Mouse (Mus musculus) small intestine, adult 10 weeks (tissue): ENCODE measurements around the gene Prr23a1. TPM values are rescaled to one million over a fixed set of nuclear protein-coding genes. Genes with fewer than 3 reads are reported as not detected.

Experiments used
- polyA plus RNA-seq: library from polyadenylated mRNA; stranded (reverse); fragments of 350-450 nt; fragmentation: Illumina TruSeq; extraction: RNeasy Lipid Tissue Mini Kit (QIAGEN cat#74804); gene quantifications from one replicate; pipeline ENCODE4 v1.2.3, GENCODE M21; 2014; ENCODE audit warnings: low replicate concordance

Prr23a1 gene
- not detected for polyA plus RNA-seq

DNA sequence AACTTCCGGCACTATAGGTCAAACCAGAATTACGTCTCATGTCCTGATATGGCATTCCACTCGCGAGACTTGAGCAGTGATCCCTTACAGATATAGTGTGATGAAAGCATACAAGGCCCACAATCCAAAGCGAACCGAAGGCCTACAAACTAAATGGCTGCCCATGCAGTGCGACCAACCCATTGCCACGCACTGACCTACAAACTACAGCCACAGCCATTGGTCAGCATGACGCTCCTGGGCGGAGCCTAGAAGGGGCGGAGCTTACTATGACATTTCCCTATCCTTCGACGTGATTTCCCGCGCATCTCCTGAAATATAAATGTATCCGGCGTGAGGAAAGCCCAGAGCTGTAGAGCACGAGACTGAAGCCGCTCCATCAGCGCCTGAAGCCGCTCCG is at the start of gene Prr23a1:
TSS of gene Prr23a1 (plus strand) at position 387 of the 400 bp plus-strand sequence.

DNA sequence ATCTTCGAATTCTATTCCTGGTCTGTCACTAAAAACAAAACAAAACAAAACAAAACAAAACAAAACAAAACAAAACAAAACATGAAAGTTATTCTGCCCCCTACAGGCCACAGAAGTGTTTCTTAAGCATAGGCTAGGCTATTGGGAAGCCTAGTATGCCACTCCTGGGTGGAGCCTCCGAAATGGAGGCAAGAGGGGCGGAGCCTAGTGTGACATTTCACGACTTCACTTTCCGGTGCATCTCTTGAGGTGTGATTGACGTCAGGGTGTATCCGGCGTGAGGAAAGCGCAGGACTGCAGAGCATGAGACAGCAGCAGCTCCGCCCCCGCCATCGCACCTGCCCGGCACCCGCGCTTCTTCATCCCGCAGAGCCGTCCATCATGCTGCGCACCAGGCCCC is 13.9 kb downstream of the Prr23a1 start, which contains the start of gene Prr23a2:
TSS of gene Prr23a2 (plus strand) at position 285 of the 400 bp plus-strand sequence.

DNA sequence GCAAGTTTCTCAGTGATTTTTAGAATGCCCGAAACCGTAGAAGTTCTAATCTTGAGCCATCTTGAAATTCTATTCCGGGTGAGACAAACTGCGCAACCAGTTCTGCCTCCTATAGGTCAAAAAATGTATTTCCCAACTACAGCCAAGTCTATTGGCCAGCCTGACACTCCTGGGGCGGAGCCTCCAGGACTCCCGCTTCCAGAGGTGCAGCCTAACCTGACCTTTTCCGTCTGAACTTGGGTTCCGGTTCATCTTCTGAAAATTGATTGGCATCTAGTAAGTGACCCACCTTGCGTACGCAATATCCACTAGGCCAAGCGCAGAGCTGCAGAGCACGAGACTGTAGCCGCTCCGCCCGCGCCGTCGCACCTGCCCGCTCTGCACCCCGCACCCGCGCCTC is 22.3 kb downstream of the Prr23a1 start, which contains the start of gene Prr23a3:
TSS of gene Prr23a3 (plus strand) at position 197 of the 400 bp plus-strand sequence.

Other genes starting within 250 kb of the Prr23a1 start
- gene Mrps22, start 240.8 kb upstream of the Prr23a1 start, polyA plus RNA-seq: 69.7 TPM
- not detected for gene Prr23a2, start 14.0 kb downstream of the Prr23a1 start, polyA plus RNA-seq
- not detected for gene Prr23a3, start 22.3 kb downstream of the Prr23a1 start, polyA plus RNA-seq
- gene 7420426K07Rik, start 60.6 kb downstream of the Prr23a1 start, polyA plus RNA-seq: not detected
- not detected for gene Foxl2, start 112.8 kb downstream of the Prr23a1 start, polyA plus RNA-seq
- gene Faim, start 143.9 kb downstream of the Prr23a1 start, polyA plus RNA-seq: 10.8 TPM
- gene Gm1123, start 193.2 kb downstream of the Prr23a1 start, polyA plus RNA-seq: 250 TPM